Mouse (Mus musculus) neural tube, embryonic 15.5 days (tissue): ENCODE measurements at regions not wholly inside any gene's neighbourhood (a gene's known extent, or its start where the extent isn't known, plus 50 kb on each side); places are given as distances from the start of the nearest gene placed in this dataset.

Experiments
- ATAC-seq: fragments of 200-750 bp; cut with Nextera tagmentation; 2 replicates; pipeline ENCODE4 v1.8.0; 2017; ENCODE audit warnings: mild to moderate bottlenecking, moderate TSS enrichment, moderate library complexity; ENCODE audit not compliant: low FRiP score
- H3K27ac ChIP-seq: fragments of 300-500 bp; sonication (generic); replicated peaks from 2 replicates; pipeline ENCODE4 v1.5.1; 2015; ENCODE audit warnings: mild to moderate bottlenecking, inconsistent platforms
- H3K27me3 ChIP-seq: fragments of 300-500 bp; sonication (generic); replicated peaks from 2 replicates; pipeline ENCODE4 v1.6.1; 2015; ENCODE audit warnings: inconsistent platforms
- H3K36me3 ChIP-seq: fragments of 300-500 bp; sonication (generic); 2 replicates; pipeline ENCODE4 v1.6.1; 2015; ENCODE audit warnings: inconsistent platforms
- H3K4me1 ChIP-seq: fragments of 300-500 bp; sonication (generic); 2 replicates; pipeline ENCODE4 v1.6.1; 2015; ENCODE audit warnings: inconsistent platforms
- H3K4me2 ChIP-seq: fragments of 300-500 bp; sonication (generic); 2 replicates; pipeline ENCODE4 v1.6.1; 2015; ENCODE audit warnings: inconsistent platforms, mild to moderate bottlenecking, moderate library complexity
- H3K4me3 ChIP-seq: fragments of 300-500 bp; sonication (generic); replicated peaks from 2 replicates; pipeline ENCODE4 v1.5.1; 2015; ENCODE audit warnings: mild to moderate bottlenecking, inconsistent platforms
- H3K9ac ChIP-seq: fragments of 300-500 bp; sonication (generic); replicated peaks from 2 replicates; pipeline ENCODE4 v1.6.1; 2015; ENCODE audit warnings: mild to moderate bottlenecking, inconsistent platforms
- H3K9me3 ChIP-seq: fragments of 300-500 bp; sonication (generic); replicated peaks from 2 replicates; pipeline ENCODE4 v1.6.1; 2016; ENCODE audit warnings: inconsistent platforms
- WGBS: fragments of 180-500 bp; shearing (Covaris S2); methylation state at CpG from one replicate; pipeline ENCODE4 v1.1.7; 2015; ENCODE audit warnings: mixed read lengths; 5-methylcytosine and 5-hydroxymethylcytosine counted together

GRCm38 (mm10) chr3:133754006-133754910, 209.3 kb upstream of the Tet2 start:
- Histone ChIP-seq H3K9ac (no peak overlapping the region), H3K4me3 (peak overlapping the region; percentile 16; the same call in 1 of the 2 replicates), H3K27me3 (no peaks in the 10 kb centered on the region), H3K9me3 (no peaks in the 10 kb centered on the region), H3K4me2 (peak overlapping the region; percentile 47), H3K4me1 (peaks cover 16% of the 10 kb centered on the region), H3K36me3 (no peaks in the 10 kb centered on the region), H3K27ac (peak overlapping the region; percentile 42)
- WGBS, result 18% methylated on average over 14 of the region's 14 CpGs
- ATAC-seq, result peak; percentile 78

DNA sequence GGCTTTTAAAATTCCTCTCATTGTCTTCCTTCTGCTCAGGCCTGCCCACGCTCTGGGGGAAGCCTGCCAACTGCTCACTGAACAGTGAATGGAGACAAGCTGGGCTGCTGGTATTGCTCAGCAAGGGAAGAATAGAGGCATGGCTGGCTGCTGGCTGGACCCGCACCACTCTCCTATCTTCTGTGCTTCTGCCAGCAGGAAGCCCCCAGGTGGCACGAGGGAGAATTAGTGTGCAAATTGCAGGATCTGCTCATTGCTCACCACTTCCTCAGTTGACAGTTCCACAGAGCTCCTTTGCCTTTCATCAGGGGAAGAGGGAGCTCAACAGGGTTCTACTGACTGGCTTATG, 209.9 kb upstream of the Tet2 start:
- H3K4me3 ChIP-seq, result no peak overlapping the region
- no peaks in the 10 kb centered on the region for H3K36me3 ChIP-seq
- peak overlapping the region; percentile 42 for H3K27ac ChIP-seq
- no peaks in the 10 kb centered on the region for H3K9me3 ChIP-seq
- no peak overlapping the region for H3K9ac ChIP-seq
- H3K27me3 ChIP-seq, result no peaks in the 10 kb centered on the region
- H3K4me1 ChIP-seq, result peaks cover 16% of the 10 kb centered on the region
- WGBS, result 0% methylated on average over 3 of the region's 3 CpGs
- peak overlapping the region; percentile 47 for H3K4me2 ChIP-seq
- ATAC-seq, result peak; percentile 85

DNA sequence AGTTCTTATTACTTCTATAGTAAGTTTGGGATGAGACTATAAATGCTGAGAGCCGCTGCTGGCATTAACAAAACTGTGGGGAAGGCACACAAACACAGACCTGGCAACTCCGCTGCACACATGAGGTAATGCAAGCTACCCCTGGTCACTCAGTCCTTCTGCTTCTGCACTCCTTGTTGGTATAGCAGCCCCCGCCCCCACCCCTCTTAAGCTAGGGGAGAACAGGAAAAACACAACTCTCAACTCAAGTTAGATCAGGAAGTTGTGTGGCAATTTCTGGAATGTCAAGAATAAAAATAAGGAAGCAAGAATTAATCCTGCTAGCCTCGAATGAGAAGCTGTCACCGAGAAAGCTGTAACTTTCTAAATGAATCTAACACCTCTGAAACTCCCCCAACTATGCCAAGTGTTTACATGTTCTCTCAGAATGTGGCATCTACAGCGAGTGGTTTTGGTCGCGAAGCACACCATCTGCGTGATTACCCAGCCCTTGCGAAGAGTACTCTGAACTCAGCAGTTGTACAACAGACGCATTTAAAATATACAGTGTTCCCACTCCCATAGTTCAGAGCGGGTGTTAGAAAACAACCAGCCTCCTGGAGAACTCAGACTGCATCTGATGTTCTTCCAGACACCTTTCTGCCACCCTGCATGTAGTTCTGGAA, 212.9 kb upstream of the Tet2 start:
- peak overlapping the region; percentile 19 for H3K4me2 ChIP-seq
- no peak for ATAC-seq
- peaks cover 16% of the 10 kb centered on the region for H3K4me1 ChIP-seq

DNA sequence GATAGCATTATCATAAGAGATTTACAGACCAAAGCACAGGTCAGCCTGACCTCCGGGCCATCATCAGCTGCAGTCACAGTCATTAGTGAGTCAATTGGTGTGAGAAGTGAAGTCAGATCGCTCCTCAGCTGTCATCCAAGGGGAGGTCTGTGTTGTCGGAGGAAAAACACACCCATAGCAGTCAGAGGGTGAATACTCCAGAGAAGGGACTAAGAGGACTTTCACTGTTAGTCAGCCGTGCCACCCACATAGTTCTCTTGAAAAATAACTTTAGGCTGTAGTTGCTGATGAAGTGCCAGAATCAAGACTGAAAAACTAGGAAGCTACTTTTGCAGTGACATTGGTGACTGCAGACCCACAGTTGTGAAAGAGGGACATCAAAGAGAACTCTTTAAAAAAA, 213.5 kb upstream of the Tet2 start:
- Histone ChIP-seq H3K9me3 (no peaks in the 10 kb centered on the region), H3K36me3 (no peaks in the 10 kb centered on the region), H3K9ac (no peak overlapping the region), H3K4me3 (no peak overlapping the region), H3K4me2 (peak overlapping the region; percentile 19), H3K27ac (no peak overlapping the region), H3K4me1 (peaks cover 16% of the 10 kb centered on the region), H3K27me3 (no peaks in the 10 kb centered on the region)
- 22% methylated on average over 4 of the region's 4 CpGs for WGBS
- ATAC-seq, result no peak

More for the DNA sequence above, 212.9 kb upstream of the Tet2 start:
- Histone ChIP-seq H3K36me3 (no peaks in the 10 kb centered on the region), H3K9me3 (no peaks in the 10 kb centered on the region), H3K27me3 (no peaks in the 10 kb centered on the region), H3K9ac (no peak overlapping the region), H3K4me3 (no peak overlapping the region), H3K27ac (no peak overlapping the region)
- WGBS, result 77% methylated on average over 12 of the region's 12 CpGs

DNA sequence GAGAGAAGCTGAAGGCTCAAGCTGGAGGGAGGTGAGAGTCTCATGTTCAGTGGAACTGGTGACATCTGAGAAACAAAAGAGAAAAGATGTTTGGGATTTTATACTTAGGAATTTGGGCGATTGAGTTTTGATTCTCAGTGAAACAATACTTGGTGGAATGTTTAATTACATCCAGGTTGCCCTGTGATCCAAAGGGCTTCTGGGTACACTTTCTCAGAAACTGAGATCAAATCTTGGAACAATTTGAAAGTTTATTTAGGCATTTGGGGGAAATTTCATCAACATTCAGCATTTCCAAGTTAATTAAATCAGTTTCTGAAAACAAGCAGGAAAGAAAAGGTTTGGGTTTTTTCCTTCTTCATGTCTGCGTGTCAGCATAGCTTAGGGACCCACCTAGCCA, 214.7 kb upstream of the Tet2 start:
- ATAC-seq, result no peak
- Histone ChIP-seq H3K36me3 (no peaks in the 10 kb centered on the region), H3K9me3 (no peaks in the 10 kb centered on the region), H3K27ac (no peak overlapping the region), H3K4me2 (no peak overlapping the region), H3K4me1 (peaks cover 6% of the 10 kb centered on the region), H3K27me3 (no peaks in the 10 kb centered on the region), H3K4me3 (no peak overlapping the region), H3K9ac (no peak overlapping the region)
- 84% methylated on average over 2 of the region's 2 CpGs for WGBS

DNA sequence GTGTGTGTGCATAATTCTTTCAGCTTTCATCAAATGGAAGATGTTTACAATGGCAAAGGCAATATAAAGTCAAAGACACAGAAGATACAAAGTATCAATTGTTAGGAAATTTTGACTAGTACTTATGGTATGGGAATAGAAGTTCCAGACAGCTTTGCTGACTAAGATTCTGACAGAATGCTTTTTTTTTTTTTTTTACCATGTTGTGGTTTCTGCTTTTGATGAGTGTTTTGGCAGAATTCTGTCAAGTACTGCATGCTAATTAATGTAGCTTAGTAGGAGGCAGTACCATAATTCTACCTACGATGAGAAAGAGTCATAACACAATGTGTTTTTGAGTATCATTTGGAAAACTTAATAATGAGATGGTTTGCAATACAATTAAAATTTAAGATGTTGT, 215.3 kb upstream of the Tet2 start:
- Histone ChIP-seq H3K4me2 (no peak overlapping the region), H3K4me3 (no peak overlapping the region), H3K9ac (no peak overlapping the region), H3K4me1 (no peaks in the 10 kb centered on the region), H3K9me3 (no peaks in the 10 kb centered on the region), H3K27ac (no peak overlapping the region), H3K27me3 (no peaks in the 10 kb centered on the region), H3K36me3 (no peaks in the 10 kb centered on the region)
- no peak for ATAC-seq
- 89% methylated on average over 1 of the region's 1 CpGs for WGBS

GRCm38 (mm10) chr3:133763721-133764120, 218.8 kb upstream of the Tet2 start:
- Histone ChIP-seq H3K27ac (no peak overlapping the region), H3K9me3 (no peaks in the 10 kb centered on the region), H3K4me1 (no peaks in the 10 kb centered on the region), H3K27me3 (no peaks in the 10 kb centered on the region), H3K4me2 (no peak overlapping the region), H3K4me3 (no peak overlapping the region), H3K36me3 (no peaks in the 10 kb centered on the region), H3K9ac (no peak overlapping the region)
- no peak for ATAC-seq

DNA sequence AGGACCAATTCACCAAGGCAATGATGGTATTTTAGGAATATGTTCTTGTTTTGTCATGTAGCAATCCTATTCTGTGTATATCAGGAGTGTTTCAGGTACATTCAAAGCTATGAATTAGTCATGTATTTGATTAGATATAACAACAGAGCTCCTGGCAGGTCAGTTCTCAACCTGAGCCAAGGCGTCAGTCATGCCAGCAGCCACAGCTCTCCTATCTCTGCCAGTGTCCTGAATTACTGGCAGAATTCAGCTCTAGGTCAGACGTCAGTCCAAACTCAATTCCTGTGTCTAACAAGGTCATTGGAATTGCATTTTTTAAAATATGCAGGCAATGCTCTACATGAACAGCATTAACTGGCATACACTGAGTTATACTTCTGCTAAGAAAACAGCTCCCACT, 228.6 kb upstream of the Tet2 start:
- H3K9ac ChIP-seq, result no peak overlapping the region
- WGBS, result 85% methylated on average over 2 of the region's 2 CpGs
- no peak for ATAC-seq
- H3K4me1 ChIP-seq, result no peaks in the 10 kb centered on the region
- H3K36me3 ChIP-seq, result no peaks in the 10 kb centered on the region
- H3K9me3 ChIP-seq, result no peaks in the 10 kb centered on the region
- H3K4me2 ChIP-seq, result no peak overlapping the region
- no peaks in the 10 kb centered on the region for H3K27me3 ChIP-seq
- H3K27ac ChIP-seq, result no peak overlapping the region
- no peak overlapping the region for H3K4me3 ChIP-seq

DNA sequence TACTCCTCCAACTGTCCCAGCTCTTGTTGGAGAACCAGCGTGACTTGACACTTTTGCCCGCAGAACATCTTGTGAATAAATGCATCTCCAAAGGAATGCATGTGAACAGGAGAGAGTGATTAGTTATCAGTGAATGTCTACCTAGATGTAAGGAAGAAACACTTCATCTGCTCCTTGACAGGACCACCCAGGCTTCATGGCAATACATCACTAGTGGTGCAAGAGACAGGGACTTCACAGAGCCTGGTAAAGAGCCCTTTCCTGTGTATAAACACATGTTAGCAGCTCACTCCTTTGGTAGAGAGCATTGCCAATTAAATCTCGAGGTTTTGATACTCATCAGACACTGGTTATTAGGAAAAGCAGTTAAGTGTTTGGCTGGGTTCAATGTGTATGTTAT, 229.3 kb upstream of the Tet2 start:
- WGBS, result 64% methylated on average over 3 of the region's 3 CpGs
- no peak overlapping the region for H3K27ac ChIP-seq
- no peak overlapping the region for H3K4me2 ChIP-seq
- no peaks in the 10 kb centered on the region for H3K4me1 ChIP-seq
- H3K36me3 ChIP-seq, result no peaks in the 10 kb centered on the region
- no peak overlapping the region for H3K4me3 ChIP-seq
- no peak for ATAC-seq
- H3K27me3 ChIP-seq, result no peaks in the 10 kb centered on the region
- H3K9me3 ChIP-seq, result no peaks in the 10 kb centered on the region
- H3K9ac ChIP-seq, result no peak overlapping the region

DNA sequence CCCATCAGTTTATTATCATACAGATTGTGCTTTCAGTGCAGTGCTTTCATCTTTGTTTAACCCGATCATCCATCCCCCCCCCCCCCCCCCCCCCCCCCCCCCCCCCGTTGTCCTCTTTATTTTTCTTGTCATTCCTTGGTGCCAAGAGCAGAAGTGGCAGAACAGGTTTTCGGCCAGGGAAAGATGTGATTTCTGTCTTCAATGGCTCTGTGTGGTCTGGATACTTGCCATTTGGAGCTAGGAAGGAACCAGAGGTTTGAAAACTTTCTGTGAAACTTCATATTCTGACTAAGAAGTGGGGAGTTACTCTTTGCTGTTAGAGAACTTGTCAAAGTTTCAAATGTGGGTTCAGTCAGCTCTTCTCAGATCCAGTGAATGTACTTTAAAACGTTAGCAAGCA, 231.1 kb upstream of the Tet2 start:
- no peaks in the 10 kb centered on the region for H3K36me3 ChIP-seq
- no peak for ATAC-seq
- H3K27me3 ChIP-seq, result no peaks in the 10 kb centered on the region
- H3K4me3 ChIP-seq, result no peak overlapping the region
- 36% methylated on average over 4 of the region's 4 CpGs for WGBS
- H3K27ac ChIP-seq, result no peak overlapping the region
- no peaks in the 10 kb centered on the region for H3K9me3 ChIP-seq
- no peak overlapping the region for H3K9ac ChIP-seq
- no peaks in the 10 kb centered on the region for H3K4me1 ChIP-seq
- H3K4me2 ChIP-seq, result no peak overlapping the region

DNA sequence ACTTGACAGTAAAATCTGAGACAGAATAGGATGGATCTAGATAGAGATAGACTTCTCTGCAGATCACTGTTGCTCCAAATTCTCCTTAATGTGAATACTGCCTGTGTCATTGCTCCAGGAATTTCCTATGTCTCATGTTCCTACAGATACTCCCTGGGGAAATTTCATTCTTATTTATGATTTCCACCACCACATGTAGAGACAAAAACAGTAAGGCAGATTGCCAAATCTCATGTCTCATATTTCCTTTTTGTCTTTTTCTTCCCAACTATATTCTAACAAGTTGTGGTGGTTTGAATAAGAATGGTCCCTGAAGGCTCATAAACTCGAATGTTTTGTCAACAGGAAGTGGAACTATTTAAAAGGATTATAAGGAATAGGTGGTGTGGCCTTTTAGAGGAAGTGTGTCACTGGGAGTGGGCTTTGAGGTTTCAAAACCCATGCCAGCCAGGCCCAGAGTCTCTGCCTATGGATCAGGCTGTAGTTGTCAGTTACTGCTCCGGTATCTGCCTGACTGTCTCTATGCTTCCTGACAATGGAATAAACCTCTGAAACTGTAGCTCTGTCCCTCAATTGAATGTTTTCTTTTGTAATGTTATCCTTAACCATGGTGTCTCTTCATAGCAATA, 234.3 kb upstream of the Tet2 start:
- Histone ChIP-seq H3K27ac (no peak overlapping the region), H3K9me3 (no peaks in the 10 kb centered on the region), H3K4me2 (no peak overlapping the region), H3K4me3 (no peak overlapping the region), H3K27me3 (no peaks in the 10 kb centered on the region), H3K36me3 (no peaks in the 10 kb centered on the region), H3K9ac (no peak overlapping the region), H3K4me1 (no peaks in the 10 kb centered on the region)
- ATAC-seq, result no peak
- 70% methylated on average over 2 of the region's 2 CpGs for WGBS

DNA sequence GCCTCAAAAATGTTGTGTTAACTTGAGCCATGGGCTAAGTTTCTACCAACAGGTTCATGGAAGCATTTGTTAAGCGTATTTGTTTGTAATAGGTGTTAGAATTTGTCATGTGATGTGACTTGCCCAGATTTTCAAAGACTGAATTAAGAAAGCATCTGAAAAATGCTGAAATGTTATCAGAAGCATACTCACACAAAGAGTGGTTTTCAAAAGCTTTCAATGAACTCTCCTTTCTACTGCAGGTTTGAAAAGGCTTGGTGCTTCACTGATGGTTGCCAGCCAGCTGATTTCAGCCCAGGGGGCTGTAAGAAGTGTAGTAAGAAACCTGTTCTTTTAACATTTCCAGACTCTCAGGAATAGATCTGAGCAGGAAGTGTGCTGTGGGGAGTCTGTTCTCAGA, 238.1 kb upstream of the Tet2 start:
- Histone ChIP-seq H3K4me3 (no peak overlapping the region), H3K9ac (no peak overlapping the region), H3K9me3 (no peaks in the 10 kb centered on the region), H3K4me2 (no peak overlapping the region), H3K36me3 (no peaks in the 10 kb centered on the region), H3K27ac (no peak overlapping the region), H3K27me3 (no peaks in the 10 kb centered on the region), H3K4me1 (no peaks in the 10 kb centered on the region)
- 81% methylated on average over 1 of the region's 1 CpGs for WGBS
- ATAC-seq, result no peak
